Comparison of ENCODE assay signal across 27 mouse cellular contexts in the genomic region with DNA sequence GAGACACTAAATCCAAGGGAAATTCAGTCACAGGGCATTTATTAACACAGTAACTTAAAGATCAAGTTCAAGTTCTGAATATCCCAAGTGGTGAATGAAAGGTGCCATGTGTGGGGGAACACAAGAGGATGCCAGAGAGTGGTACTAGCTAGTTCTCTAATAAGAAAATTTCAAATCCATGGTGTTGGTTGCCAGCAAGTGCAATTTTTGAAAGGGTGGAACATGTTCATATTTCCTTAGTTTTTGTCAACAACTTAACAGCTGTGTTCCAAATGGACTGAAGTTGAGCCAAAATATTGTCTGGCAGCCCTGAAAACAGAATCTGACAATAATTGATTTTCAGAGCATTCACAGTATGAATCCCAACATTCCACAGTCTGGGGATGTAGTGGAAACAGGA.
DNase-seq lines count a peak whose midpoint lies in the region; ATAC-seq and TF ChIP-seq lines count a peak whose summit lies in the region.
"Had no signal": no experiment of that assay in that cellular context is flagged by ENCODE, and none has a peak within 500 bp of the region (broad histone marks: within the 10 kb centered on the region; RNA-seq: fewer than 3 reads in every experiment).

No protein-coding gene starts in this region.

- TF ChIP-seq EP300 in lung, postnatal 0 days (IDR thresholded peaks at IDR 0.05), result no peak

- H3K27ac ChIP-seq in gastrocnemius, adult 2 months, result no peak overlapping the region
- no peak overlapping the region for H3K27ac ChIP-seq in lung, postnatal 0 days (ENCODE audit: low read length)
- H3K27ac ChIP-seq: heart, adult 2 months; heart, embryonic 13.5 days; hindbrain, embryonic 14.5 days; liver, embryonic 15.5 days; macrophage; midbrain, embryonic 15.5 days; neural tube, embryonic 12.5 days had no signal

- H3K27me3 ChIP-seq in lung, postnatal 0 days (replicated peaks; ENCODE audit: insufficient read depth, low read length), result no peaks in the 10 kb centered on the region
- H3K27me3 ChIP-seq: CH12.LX; heart, embryonic 13.5 days; liver, embryonic 15.5 days; midbrain, embryonic 15.5 days; neural tube, embryonic 12.5 days had no signal

- H3K9me3 ChIP-seq in lung, postnatal 0 days (ENCODE audit: low read length), result no peaks in the 10 kb centered on the region
- H3K9me3 ChIP-seq: G1E; heart, embryonic 13.5 days; liver, embryonic 15.5 days; midbrain, embryonic 15.5 days; neural tube, embryonic 12.5 days had no signal

- ATAC-seq in lung, postnatal 0 days, result no peak
- ATAC-seq: midbrain, embryonic 15.5 days had no signal

- no peaks in the 10 kb centered on the region for H3K36me3 ChIP-seq in lung, postnatal 0 days (ENCODE audit: insufficient read depth, low read length)
- H3K36me3 ChIP-seq: G1E; heart, embryonic 13.5 days; liver, embryonic 15.5 days; midbrain, embryonic 15.5 days; neural tube, embryonic 12.5 days had no signal

- H3K9ac ChIP-seq in lung, postnatal 0 days (replicated peaks; ENCODE audit: low read depth), result no peak overlapping the region
- H3K9ac ChIP-seq: heart, embryonic 13.5 days; hindbrain, embryonic 14.5 days; liver, embryonic 15.5 days; midbrain, embryonic 15.5 days; neural tube, embryonic 12.5 days had no signal

- intact Hi-C loops in gastrocnemius, adult 2 months (cut with DNase I), result no loop called here

- DNase-seq in gastrocnemius, adult 2 months, result peak; percentile 12
- no peak for DNase-seq in gastrocnemius, postnatal 4 days (ENCODE audit: low spot score in 2 of 2)
- peak; percentile 5 for DNase-seq in lung, postnatal 0 days (ENCODE audit: low spot score)
- DNase-seq in lung, adult 2 months, result no peak
- DNase-seq in layer of hippocampus, adult 9-11 months, result peak; percentile 23
- DNase-seq in skeletal muscle tissue, adult 2 months (ENCODE audit: low read depth, low spot score), result peak; percentile 25
- no peak for DNase-seq in frontal cortex, postnatal 36 days (ENCODE audit: low spot score in 2 of 2)
- no peak for DNase-seq in cerebellum, adult 9-10 months
- DNase-seq: adrenal gland, adult 8-10 months; B cell, adult 2 months; cerebellum, adult 8-10 months; gastrocnemius, postnatal 14 days; heart, adult 2 months; heart, postnatal 14 days; kidney, adult 8-10 months; kidney, postnatal 14 days; liver; right cerebral cortex, postnatal 14 days; spleen, adult 18-20 months had no signal

- TF ChIP-seq POLR2A in lung, adult 2 months (IDR thresholded peaks at IDR 0.05; ENCODE audit: borderline replicate concordance, extremely low read depth, low read depth, low read length), result no peak

- no peak for TF ChIP-seq CTCF in gastrocnemius, adult 2 months (IDR thresholded peaks at IDR 0.05)
- no peak for TF ChIP-seq CTCF in lung, postnatal 0 days (IDR thresholded peaks at IDR 0.05)
- TF ChIP-seq CTCF in lung, adult 2 months (IDR thresholded peaks at IDR 0.05; ENCODE audit: insufficient read depth, low read length), result no peak

- H3K4me2 ChIP-seq in lung, postnatal 0 days (replicated peaks; ENCODE audit: low read depth, low read length), result no peak overlapping the region
- H3K4me2 ChIP-seq: heart, embryonic 13.5 days; hindbrain, embryonic 14.5 days; liver, embryonic 15.5 days; midbrain, embryonic 15.5 days; neural tube, embryonic 12.5 days had no signal

- no peak overlapping the region for H3K4me3 ChIP-seq in gastrocnemius, adult 2 months
- no peak overlapping the region for H3K4me3 ChIP-seq in lung, postnatal 0 days (ENCODE audit: low read depth, low read length)
- H3K4me3 ChIP-seq in lung, adult 2 months (replicated peaks; ENCODE audit: extremely low read depth, low read depth, low read length), result no peak overlapping the region
- H3K4me3 ChIP-seq: heart, adult 2 months; heart, embryonic 13.5 days; liver, embryonic 15.5 days; midbrain, embryonic 15.5 days; neural tube, embryonic 12.5 days had no signal

- H3K4me1 ChIP-seq in lung, postnatal 0 days (ENCODE audit: insufficient read depth, low read depth, low read length), result no peaks in the 10 kb centered on the region
- H3K4me1 ChIP-seq in lung, adult 2 months (ENCODE audit: control insufficient read depth, insufficient read depth, low read length), result no peaks in the 10 kb centered on the region
- H3K4me1 ChIP-seq: heart, embryonic 13.5 days; liver, embryonic 15.5 days; midbrain, embryonic 15.5 days; neural tube, embryonic 12.5 days had no signal

Comparison
In these comparisons a context has a peak if more than half of its experiments do, and no peak if none do; other contexts are left out.
1. DNase-seq: peak in gastrocnemius, adult 2 months (single experiment), lung, postnatal 0 days (single experiment), layer of hippocampus, adult 9-11 months (single experiment) and skeletal muscle tissue, adult 2 months (single experiment); none in gastrocnemius, postnatal 4 days (0 of 2), lung, adult 2 months (single experiment), frontal cortex, postnatal 36 days (0 of 2) and cerebellum, adult 9-10 months (single experiment).